Mouse (Mus musculus): ENCODE measurements at regions not wholly inside any gene's neighbourhood (a gene's known extent, or its start where the extent isn't known, plus 50 kb on each side); places are given as distances from the start of the nearest gene placed in this dataset.

- intact Hi-C loops (cut with DNase I) = no loop called here
- TF ChIP-seq CTCF (IDR thresholded peaks at IDR 0.05) = no peak
- no peak for DNase-seq (ENCODE audit: extremely low spot score in 1 of 2, low spot score in 2 of 2)
- H3K27ac ChIP-seq = peak overlapping the region; percentile 44; the same call in 1 of the 2 replicates
- no peak overlapping the region for H3K4me3 ChIP-seq
Observed at GRCm38 (mm10) chr5:111578977-111579727, 154.6 kb upstream of the Gm26897 start.

- intact Hi-C loops (cut with DNase I) = no loop called here
Observed at GRCm38 (mm10) chr5:111580870-111581771, 152.6 kb upstream of the Gm26897 start.

GRCm38 (mm10) chr5:111582004-111582403 is 151.7 kb upstream of the Gm26897 start:
- DNase-seq (ENCODE audit: extremely low spot score in 1 of 2, low spot score in 2 of 2) = no peak
- intact Hi-C loops (cut with DNase I) = no loop called here

More at GRCm38 (mm10) chr5:111580870-111581771, 152.6 kb upstream of the Gm26897 start:
- Histone ChIP-seq H3K4me3 (peak overlapping the region; percentile 40), H3K27ac (peak overlapping the region; percentile 85)
- DNase-seq (ENCODE audit: extremely low spot score in 1 of 2, low spot score in 2 of 2) = peak; percentile 55 to 61
- no peak for TF ChIP-seq CTCF (IDR thresholded peaks at IDR 0.05)

GRCm38 (mm10) chr5:111590619-111591081 is 143.1 kb upstream of the Gm26897 start:
- intact Hi-C loops (cut with DNase I) = no loop called here

More at GRCm38 (mm10) chr5:111582004-111582403, 151.7 kb upstream of the Gm26897 start:
- Histone ChIP-seq H3K27ac (peak overlapping the region; percentile 85), H3K4me3 (peak overlapping the region; percentile 40)
- TF ChIP-seq CTCF (IDR thresholded peaks at IDR 0.05) = peak; percentile 16; the same call in 1 of the 2 replicates

GRCm38 (mm10) chr5:111592807-111593206 is 140.9 kb upstream of the Gm26897 start:
- no peak for TF ChIP-seq CTCF (IDR thresholded peaks at IDR 0.05)
- DNase-seq (ENCODE audit: extremely low spot score in 1 of 2, low spot score in 2 of 2) = no peak
- Histone ChIP-seq H3K4me3 (no peak overlapping the region), H3K27ac (no peak overlapping the region)
- intact Hi-C loops (cut with DNase I) = no loop called here

More at GRCm38 (mm10) chr5:111590619-111591081, 143.1 kb upstream of the Gm26897 start:
- H3K4me3 ChIP-seq = no peak overlapping the region
- H3K27ac ChIP-seq = peak overlapping the region; percentile 13; the same call in 1 of the 2 replicates
- DNase-seq (ENCODE audit: extremely low spot score in 1 of 2, low spot score in 2 of 2) = peak in 1 of 2 experiments; percentile 41
- TF ChIP-seq CTCF (IDR thresholded peaks at IDR 0.05) = no peak

GRCm38 (mm10) chr5:111594111-111594510 is 139.6 kb upstream of the Gm26897 start:
- H3K27ac ChIP-seq = no peak overlapping the region
- intact Hi-C loops (cut with DNase I) = no loop called here
- DNase-seq (ENCODE audit: extremely low spot score in 1 of 2, low spot score in 2 of 2) = no peak
- H3K4me3 ChIP-seq = no peak overlapping the region
- no peak for TF ChIP-seq CTCF (IDR thresholded peaks at IDR 0.05)

- no peak for TF ChIP-seq CTCF (IDR thresholded peaks at IDR 0.05)
- intact Hi-C loops (cut with DNase I) = no loop called here
- DNase-seq (ENCODE audit: extremely low spot score in 1 of 2, low spot score in 2 of 2) = no peak
- no peak overlapping the region for H3K4me3 ChIP-seq
- no peak overlapping the region for H3K27ac ChIP-seq
Observed at GRCm38 (mm10) chr5:111595438-111595837, 138.3 kb upstream of the Gm26897 start.

GRCm38 (mm10) chr5:111597733-111598132 is 136.0 kb upstream of the Gm26897 start:
- intact Hi-C loops (cut with DNase I) = no loop called here
- no peak for DNase-seq (ENCODE audit: extremely low spot score in 1 of 2, low spot score in 2 of 2)
- no peak overlapping the region for H3K27ac ChIP-seq
- TF ChIP-seq CTCF (IDR thresholded peaks at IDR 0.05) = no peak
- H3K4me3 ChIP-seq = no peak overlapping the region

GRCm38 (mm10) chr5:111601711-111602521 is 131.8 kb upstream of the Gm26897 start:
- TF ChIP-seq CTCF (IDR thresholded peaks at IDR 0.05) = no peak
- intact Hi-C loops (cut with DNase I) = no loop called here
- DNase-seq (ENCODE audit: extremely low spot score in 1 of 2, low spot score in 2 of 2) = no peak
- Histone ChIP-seq H3K27ac (no peak overlapping the region), H3K4me3 (no peak overlapping the region)

GRCm38 (mm10) chr5:111613687-111614086 is 120.0 kb upstream of the Gm26897 start:
- no peak; the same call in none of the 2 replicates for TF ChIP-seq CTCF (IDR thresholded peaks at IDR 0.05)
- Histone ChIP-seq H3K27ac (no peak overlapping the region), H3K4me3 (no peak overlapping the region)
- no peak for DNase-seq (ENCODE audit: extremely low spot score in 1 of 2, low spot score in 2 of 2)
- intact Hi-C loops (cut with DNase I) = no loop called here

- no peak for TF ChIP-seq CTCF (IDR thresholded peaks at IDR 0.05)
- DNase-seq (ENCODE audit: extremely low spot score in 1 of 2, low spot score in 2 of 2) = no peak
- H3K4me3 ChIP-seq = no peak overlapping the region
- intact Hi-C loops (cut with DNase I) = no loop called here
- no peak overlapping the region for H3K27ac ChIP-seq
Observed at GRCm38 (mm10) chr5:111619974-111620373, 113.8 kb upstream of the Gm26897 start.
